Mouse (Mus musculus): ENCODE data around the gene Chmp6. TPM values are rescaled to one million over a fixed set of nuclear protein-coding genes. Genes with fewer than 3 reads are reported as not detected.
A peak's percentile ranks its signal among the peaks of the same experiment; 100 is the strongest.

The Chmp6 gene
- polyA plus RNA-seq (2012; rRNA removed) = 55.8 and 59.4 TPM in 2 replicates
- 96.0 and 101 TPM in 2 replicates for polyA plus RNA-seq (2014; fragmentation: Nextera tagmentation; extraction: Ambion mirVana)

- no peaks in the 10 kb centered on the region for H3K27me3 ChIP-seq (ENCODE audit: control insufficient read depth, insufficient read depth, low read length)
- H3K9ac ChIP-seq (ENCODE audit: low read depth, low read length, severe bottlenecking) = peak within 1 kb of the TSS; percentile 97
- peak within 1 kb of the TSS; percentile 77 for H3K4me3 ChIP-seq (replicated peaks; ENCODE audit: low read length)
- WGBS = under 1% methylated on average over 45 of the region's 48 CpGs
- DNase-seq (ENCODE audit: low spot score) (peak; percentile 79), ATAC-seq (ENCODE audit: low FRiP score, low read depth) (peak; percentile 85)
- H3K27ac ChIP-seq (replicated peaks; ENCODE audit: low read depth, low read length) = peak within 1 kb of the TSS; percentile 74
- H3K36me3 ChIP-seq (ENCODE audit: control insufficient read depth, insufficient read depth, low read length) = peaks cover 29% of the 10 kb centered on the region
- H3K4me1 ChIP-seq (ENCODE audit: control insufficient read depth, insufficient read depth, low read length) = peaks cover 23% of the 10 kb centered on the region
- H3K9me3 ChIP-seq (ENCODE audit: control insufficient read depth, low read length) = no peaks in the 10 kb centered on the region
- H3K4me2 ChIP-seq (replicated peaks; ENCODE audit: low read depth, low read length, severe bottlenecking) = peak within 1 kb of the TSS; percentile 87
- peak; percentile 21; the same call in 1 of the 2 replicates for TF ChIP-seq POLR2A (IDR thresholded peaks at IDR 0.05; ENCODE audit: borderline replicate concordance, extremely low read depth, insufficient read depth, insufficient read length)
Observed at GRCm38 (mm10) chr11:119913291-119913934, at the start of gene Chmp6. Gene Chmp6, plus strand, starts transcription at chr11:119913441.

- Histone ChIP-seq H3K4me3 (replicated peaks; ENCODE audit: low read length) (no peak overlapping the region), H3K27ac (replicated peaks; ENCODE audit: low read depth, low read length) (no peak overlapping the region), H3K4me1 (ENCODE audit: control insufficient read depth, insufficient read depth, low read length) (no peaks in the 10 kb centered on the region; the same call in 1 of the 2 replicates), H3K36me3 (ENCODE audit: control insufficient read depth, insufficient read depth, low read length) (peaks cover 46% of the 10 kb centered on the region), H3K4me2 (replicated peaks; ENCODE audit: low read depth, low read length, severe bottlenecking) (no peak overlapping the region), H3K9me3 (ENCODE audit: control insufficient read depth, low read length) (no peaks in the 10 kb centered on the region), H3K9ac (ENCODE audit: low read depth, low read length, severe bottlenecking) (no peak overlapping the region), H3K27me3 (ENCODE audit: control insufficient read depth, insufficient read depth, low read length) (no peaks in the 10 kb centered on the region)
- DNase-seq (ENCODE audit: low spot score) (no peak), ATAC-seq (ENCODE audit: low FRiP score, low read depth) (no peak; the same call in 1 of the 2 replicates)
- no peak for TF ChIP-seq POLR2A (IDR thresholded peaks at IDR 0.05; ENCODE audit: borderline replicate concordance, extremely low read depth, insufficient read depth, insufficient read length)
- WGBS = 74% methylated on average over 6 of the region's 6 CpGs
Observed at GRCm38 (mm10) chr11:119866837-119867236, 46.4 kb upstream of the Chmp6 start.

GRCm38 (mm10) chr11:119868138-119868537, 45.1 kb upstream of the Chmp6 start:
- H3K9me3 ChIP-seq (ENCODE audit: control insufficient read depth, low read length) = no peaks in the 10 kb centered on the region
- no peak overlapping the region for H3K4me2 ChIP-seq (replicated peaks; ENCODE audit: low read depth, low read length, severe bottlenecking)
- TF ChIP-seq POLR2A (IDR thresholded peaks at IDR 0.05; ENCODE audit: borderline replicate concordance, extremely low read depth, insufficient read depth, insufficient read length) = no peak
- H3K27ac ChIP-seq (replicated peaks; ENCODE audit: low read depth, low read length) = no peak overlapping the region
- 67% methylated on average over 3 of the region's 3 CpGs for WGBS
- H3K4me3 ChIP-seq (replicated peaks; ENCODE audit: low read length) = no peak overlapping the region
- H3K36me3 ChIP-seq (ENCODE audit: control insufficient read depth, insufficient read depth, low read length) = peaks cover 59% of the 10 kb centered on the region
- DNase-seq (ENCODE audit: low spot score) (no peak), ATAC-seq (ENCODE audit: low FRiP score, low read depth) (no peak)
- H3K9ac ChIP-seq (ENCODE audit: low read depth, low read length, severe bottlenecking) = no peak overlapping the region
- H3K27me3 ChIP-seq (ENCODE audit: control insufficient read depth, insufficient read depth, low read length) = no peaks in the 10 kb centered on the region
- no peaks in the 10 kb centered on the region; the same call in 1 of the 2 replicates for H3K4me1 ChIP-seq (ENCODE audit: control insufficient read depth, insufficient read depth, low read length)

- no peaks in the 10 kb centered on the region; the same call in 1 of the 2 replicates for H3K4me1 ChIP-seq (ENCODE audit: control insufficient read depth, insufficient read depth, low read length)
- H3K9me3 ChIP-seq (ENCODE audit: control insufficient read depth, low read length) = no peaks in the 10 kb centered on the region
- TF ChIP-seq POLR2A (IDR thresholded peaks at IDR 0.05; ENCODE audit: borderline replicate concordance, extremely low read depth, insufficient read depth, insufficient read length) = no peak
- peaks cover 63% of the 10 kb centered on the region for H3K36me3 ChIP-seq (ENCODE audit: control insufficient read depth, insufficient read depth, low read length)
- no peak overlapping the region for H3K9ac ChIP-seq (ENCODE audit: low read depth, low read length, severe bottlenecking)
- ATAC-seq (ENCODE audit: low FRiP score, low read depth) = no peak
- WGBS = 77% methylated on average over 4 of the region's 4 CpGs
- DNase-seq (ENCODE audit: low spot score) = no peak
- H3K27me3 ChIP-seq (ENCODE audit: control insufficient read depth, insufficient read depth, low read length) = no peaks in the 10 kb centered on the region
- no peak overlapping the region for H3K4me3 ChIP-seq (replicated peaks; ENCODE audit: low read length)
- no peak overlapping the region for H3K4me2 ChIP-seq (replicated peaks; ENCODE audit: low read depth, low read length, severe bottlenecking)
- H3K27ac ChIP-seq (replicated peaks; ENCODE audit: low read depth, low read length) = no peak overlapping the region
Observed at GRCm38 (mm10) chr11:119868556-119868955, 44.7 kb upstream of the Chmp6 start.

GRCm38 (mm10) chr11:119871141-119871540, 42.1 kb upstream of the Chmp6 start:
- Histone ChIP-seq H3K4me2 (replicated peaks; ENCODE audit: low read depth, low read length, severe bottlenecking) (no peak overlapping the region), H3K9ac (ENCODE audit: low read depth, low read length, severe bottlenecking) (no peak overlapping the region), H3K27me3 (ENCODE audit: control insufficient read depth, insufficient read depth, low read length) (no peaks in the 10 kb centered on the region), H3K4me1 (ENCODE audit: control insufficient read depth, insufficient read depth, low read length) (no peaks in the 10 kb centered on the region), H3K27ac (replicated peaks; ENCODE audit: low read depth, low read length) (no peak overlapping the region), H3K4me3 (replicated peaks; ENCODE audit: low read length) (no peak overlapping the region), H3K36me3 (ENCODE audit: control insufficient read depth, insufficient read depth, low read length) (peaks cover 77% of the 10 kb centered on the region), H3K9me3 (ENCODE audit: control insufficient read depth, low read length) (no peaks in the 10 kb centered on the region)
- DNase-seq (ENCODE audit: low spot score) (no peak), ATAC-seq (ENCODE audit: low FRiP score, low read depth) (no peak)
- TF ChIP-seq POLR2A (IDR thresholded peaks at IDR 0.05; ENCODE audit: borderline replicate concordance, extremely low read depth, insufficient read depth, insufficient read length) = no peak
- WGBS = 85% methylated on average over 7 of the region's 7 CpGs
